In genomic region chr13:21749387-21750158, GRCm38 (mm10) we compare ENCODE assay signal across 7 mouse cellular contexts. TPM values are rescaled to one million over a fixed set of nuclear protein-coding genes. Genes with fewer than 3 reads are reported as not detected.
DNase-seq lines count a peak whose midpoint lies in the region; ATAC-seq lines count a peak whose summit lies in the region.

No protein-coding gene starts in this region.

- peak overlapping the region; percentile 56 for H3K4me3 ChIP-seq in embryonic facial prominence, embryonic 11.5 days (ENCODE audit: low read depth, low read length)
- H3K4me3 ChIP-seq in limb, embryonic 10.5 days: peak overlapping the region; percentile 61
- H3K4me3 ChIP-seq in neural tube, embryonic 13.5 days: peak overlapping the region; percentile 57

- no peaks in the 10 kb centered on the region for H3K4me1 ChIP-seq in embryonic facial prominence, embryonic 11.5 days (ENCODE audit: control insufficient read depth, insufficient read depth, low read length)
- H3K4me1 ChIP-seq in limb, embryonic 10.5 days: peaks cover 22% of the 10 kb centered on the region
- peaks cover 37% of the 10 kb centered on the region for H3K4me1 ChIP-seq in neural tube, embryonic 13.5 days (replicated peaks)

- no peaks in the 10 kb centered on the region for H3K27me3 ChIP-seq in embryonic facial prominence, embryonic 11.5 days (ENCODE audit: control insufficient read depth, insufficient read depth, low read length)
- H3K27me3 ChIP-seq in limb, embryonic 10.5 days (ENCODE audit: low read depth, poor library complexity, severe bottlenecking): no peaks in the 10 kb centered on the region
- no peaks in the 10 kb centered on the region for H3K27me3 ChIP-seq in neural tube, embryonic 13.5 days

- H3K36me3 ChIP-seq in embryonic facial prominence, embryonic 11.5 days (replicated peaks; ENCODE audit: control insufficient read depth, insufficient read depth, low read depth, low read length): no peaks in the 10 kb centered on the region
- H3K36me3 ChIP-seq in limb, embryonic 10.5 days: no peaks in the 10 kb centered on the region
- no peaks in the 10 kb centered on the region for H3K36me3 ChIP-seq in neural tube, embryonic 13.5 days

- 5% methylated on average over 5 of the region's 5 CpGs for WGBS in embryonic facial prominence, embryonic 11.5 days
- 8% methylated on average over 5 of the region's 5 CpGs for WGBS in limb, embryonic 10.5 days
- WGBS in neural tube, embryonic 13.5 days: 6% methylated on average over 5 of the region's 5 CpGs

- H3K4me2 ChIP-seq in embryonic facial prominence, embryonic 11.5 days (ENCODE audit: low read depth, low read length): peak overlapping the region; percentile 87
- peak overlapping the region; percentile 89 for H3K4me2 ChIP-seq in neural tube, embryonic 13.5 days

- peak; percentile 58 for DNase-seq in thymus, postnatal 0 days (ENCODE audit: low spot score)
- no peak for DNase-seq in thymus, postnatal 25 days
- DNase-seq in embryonic facial prominence, embryonic 11.5 days (ENCODE audit: low spot score): peak; percentile 69
- peak; percentile 64 for DNase-seq in limb, embryonic 10.5 days (ENCODE audit: low spot score)
- no peak for DNase-seq in layer of hippocampus, postnatal 25 days (ENCODE audit: extremely low spot score in 1 of 2, low spot score in 1 of 2)

- no peaks in the 10 kb centered on the region for H3K9me3 ChIP-seq in embryonic facial prominence, embryonic 11.5 days (replicated peaks; ENCODE audit: control insufficient read depth, low read length)
- H3K9me3 ChIP-seq in limb, embryonic 10.5 days (replicated peaks): no peaks in the 10 kb centered on the region
- no peaks in the 10 kb centered on the region for H3K9me3 ChIP-seq in neural tube, embryonic 13.5 days

- peak overlapping the region; percentile 65 for H3K9ac ChIP-seq in embryonic facial prominence, embryonic 11.5 days (replicated peaks; ENCODE audit: low read length)
- H3K9ac ChIP-seq in neural tube, embryonic 13.5 days: peak overlapping the region; percentile 76

- H3K27ac ChIP-seq in embryonic facial prominence, embryonic 11.5 days (replicated peaks; ENCODE audit: low read depth, low read length): peak overlapping the region; percentile 97
- H3K27ac ChIP-seq in limb, embryonic 10.5 days: peak overlapping the region; percentile 92
- peak overlapping the region; percentile 90 for H3K27ac ChIP-seq in neural tube, embryonic 13.5 days (replicated peaks)

- ATAC-seq in embryonic facial prominence, embryonic 11.5 days (replicated peaks; ENCODE audit: insufficient number of reproducible peaks, low FRiP score, low TSS enrichment, low read depth): no peak; the same call in 1 of the 2 replicates
- no peak for ATAC-seq in neural tube, embryonic 13.5 days (ENCODE audit: low read depth)
- ATAC-seq in cerebellum, adult (ENCODE audit: insufficient number of reproducible peaks, low FRiP score, low TSS enrichment): no peak

RNA-seq across cellular contexts. Expression of gene Hist1h4k, which starts 0.7 kb away (rescaled TPM):
- polyA plus RNA-seq in thymus, postnatal 0 days (2015; fragmentation: Nextera tagmentation; extraction: Ambion mirVana): 16.8 and 24.8 TPM in 2 replicates
- polyA plus RNA-seq in embryonic facial prominence, embryonic 11.5 days (2014; fragmentation: Nextera tagmentation; extraction: Ambion mirVana): 7.7 and 8.5 TPM in 2 replicates
- polyA plus RNA-seq in limb, embryonic 10.5 days (2016; fragmentation: Nextera tagmentation; extraction: Ambion mirVana): 4.9 TPM in 1 of 2 replicates, not detected in the other
- 0.84 and 3.9 TPM in 2 replicates for polyA plus RNA-seq in neural tube, embryonic 13.5 days (2015; fragmentation: Nextera tagmentation; extraction: Ambion mirVana)
- total RNA-seq in layer of hippocampus, postnatal 25 days (2021): 100 to 1,000 TPM; 272 to 320 TPM

RNA-seq across cellular contexts. Expression of gene Hist1h2ak, which starts 4.1 kb away (rescaled TPM):
- 162 and 249 TPM in 2 replicates for polyA plus RNA-seq in thymus, postnatal 0 days (2015; fragmentation: Nextera tagmentation; extraction: Ambion mirVana)
- polyA plus RNA-seq in embryonic facial prominence, embryonic 11.5 days (2014; fragmentation: Nextera tagmentation; extraction: Ambion mirVana): 10.4 and 12.0 TPM in 2 replicates
- polyA plus RNA-seq in limb, embryonic 10.5 days (2016; fragmentation: Nextera tagmentation; extraction: Ambion mirVana): 14.3 and 19.6 TPM in 2 replicates
- 6.0 and 7.6 TPM in 2 replicates for polyA plus RNA-seq in neural tube, embryonic 13.5 days (2015; fragmentation: Nextera tagmentation; extraction: Ambion mirVana)
- 10 to 100 TPM; 10.9 to 18.2 TPM for total RNA-seq in layer of hippocampus, postnatal 25 days (2021)

RNA-seq across cellular contexts. Expression of gene Hist1h2bn, which starts 4.3 kb away (rescaled TPM):
- polyA plus RNA-seq in thymus, postnatal 0 days (2015; fragmentation: Nextera tagmentation; extraction: Ambion mirVana): 22.7 and 35.8 TPM in 2 replicates
- 1.2 and 1.9 TPM in 2 replicates for polyA plus RNA-seq in embryonic facial prominence, embryonic 11.5 days (2014; fragmentation: Nextera tagmentation; extraction: Ambion mirVana)
- 1.4 and 3.8 TPM in 2 replicates for polyA plus RNA-seq in limb, embryonic 10.5 days (2016; fragmentation: Nextera tagmentation; extraction: Ambion mirVana)
- 0.73 and 1.1 TPM in 2 replicates for polyA plus RNA-seq in neural tube, embryonic 13.5 days (2015; fragmentation: Nextera tagmentation; extraction: Ambion mirVana)
- total RNA-seq in layer of hippocampus, postnatal 25 days (2021): 10 to 100 TPM in 1 of 2 experiments, 1 to 10 TPM in 1; 8.6 to 12.1 TPM

RNA-seq across cellular contexts. Expression of gene Hist1h4j, which starts 14.7 kb away (rescaled TPM):
- polyA plus RNA-seq in thymus, postnatal 0 days (2015; fragmentation: Nextera tagmentation; extraction: Ambion mirVana): 1.0 and 1.8 TPM in 2 replicates
- polyA plus RNA-seq in embryonic facial prominence, embryonic 11.5 days (2014; fragmentation: Nextera tagmentation; extraction: Ambion mirVana): 1.4 and 2.7 TPM in 2 replicates
- polyA plus RNA-seq in limb, embryonic 10.5 days (2016; fragmentation: Nextera tagmentation; extraction: Ambion mirVana): 0.92 and 1.6 TPM in 2 replicates
- 1.0 and 1.7 TPM in 2 replicates for polyA plus RNA-seq in neural tube, embryonic 13.5 days (2015; fragmentation: Nextera tagmentation; extraction: Ambion mirVana)
- 10 to 100 TPM; 17.6 to 19.5 TPM for total RNA-seq in layer of hippocampus, postnatal 25 days (2021)

RNA-seq across cellular contexts. Expression of gene Hist1h2bm, which starts 27.7 kb away (rescaled TPM):
- polyA plus RNA-seq in thymus, postnatal 0 days (2015; fragmentation: Nextera tagmentation; extraction: Ambion mirVana): 22.0 and 29.1 TPM in 2 replicates
- 6.3 and 6.4 TPM in 2 replicates for polyA plus RNA-seq in embryonic facial prominence, embryonic 11.5 days (2014; fragmentation: Nextera tagmentation; extraction: Ambion mirVana)
- polyA plus RNA-seq in limb, embryonic 10.5 days (2016; fragmentation: Nextera tagmentation; extraction: Ambion mirVana): 6.8 and 7.9 TPM in 2 replicates
- 1.2 and 1.4 TPM in 2 replicates for polyA plus RNA-seq in neural tube, embryonic 13.5 days (2015; fragmentation: Nextera tagmentation; extraction: Ambion mirVana)
- total RNA-seq in layer of hippocampus, postnatal 25 days (2021): 1 to 10 TPM; 6.5 to 8.1 TPM

Comparison
In these comparisons a context has a peak if more than half of its experiments do, and no peak if none do; other contexts are left out.
1. DNase-seq: peak in thymus, postnatal 0 days (single experiment), embryonic facial prominence, embryonic 11.5 days (single experiment) and limb, embryonic 10.5 days (single experiment); none in thymus, postnatal 25 days (single experiment) and layer of hippocampus, postnatal 25 days (0 of 2).
2. Peak in every context shown above with its lines, with median percentiles within 50 percentile points of each other: H3K27ac ChIP-seq and H3K4me3 ChIP-seq.